Mouse (Mus musculus) spleen, adult 12 weeks (tissue): ENCODE measurements around the gene Fbxo42.

ENCODE experiments used
- DNase-seq: peaks from one replicate; pipeline ENCODE4 v3.0.0; 2022; ENCODE audit warnings: low spot score

Gene Fbxo42

GRCm38 (mm10) chr4:141147112-141148008, at the start of gene Fbxo42:
Fbxo42 (plus strand) TSS chr4:141147913.
- peak; percentile 95 for DNase-seq

- no peak for DNase-seq
These were observed 48.8 kb upstream of the Fbxo42 start for GRCm38 (mm10) chr4:141098935-141099334.

GRCm38 (mm10) chr4:141099956-141100355, 47.8 kb upstream of the Fbxo42 start:
- no peak for DNase-seq

- no peak for DNase-seq
These were observed 46.4 kb upstream of the Fbxo42 start for GRCm38 (mm10) chr4:141101291-141101690.

- DNase-seq = peak; percentile 32
These were observed 45.9 kb upstream of the Fbxo42 start for GRCm38 (mm10) chr4:141101855-141102254.

- no peak for DNase-seq
These were observed 41.1 kb upstream of the Fbxo42 start for GRCm38 (mm10) chr4:141106526-141107183.

GRCm38 (mm10) chr4:141108196-141108732, 39.4 kb upstream of the Fbxo42 start:
- no peak for DNase-seq

- no peak for DNase-seq
These were observed 33.9 kb upstream of the Fbxo42 start for GRCm38 (mm10) chr4:141113831-141114230.

GRCm38 (mm10) chr4:141114521-141114981, 33.2 kb upstream of the Fbxo42 start:
- DNase-seq = no peak

- no peak for DNase-seq
These were observed 32.3 kb upstream of the Fbxo42 start for GRCm38 (mm10) chr4:141115398-141115797.

- DNase-seq = no peak
These were observed 29.0 kb upstream of the Fbxo42 start for GRCm38 (mm10) chr4:141118691-141119090.

- DNase-seq = no peak
These were observed 27.0 kb upstream of the Fbxo42 start for GRCm38 (mm10) chr4:141120700-141121099.

GRCm38 (mm10) chr4:141122663-141123062, 25.1 kb upstream of the Fbxo42 start:
- no peak for DNase-seq

- DNase-seq = no peak
These were observed 24.6 kb upstream of the Fbxo42 start for GRCm38 (mm10) chr4:141123065-141123464.

- DNase-seq = no peak
These were observed 18.5 kb upstream of the Fbxo42 start for GRCm38 (mm10) chr4:141129190-141129710.

GRCm38 (mm10) chr4:141130704-141131342, 16.9 kb upstream of the Fbxo42 start:
- no peak for DNase-seq

GRCm38 (mm10) chr4:141131531-141132061, 16.1 kb upstream of the Fbxo42 start:
- DNase-seq = no peak

GRCm38 (mm10) chr4:141132191-141132590, 15.5 kb upstream of the Fbxo42 start:
- DNase-seq = no peak

- no peak for DNase-seq
These were observed 14.5 kb upstream of the Fbxo42 start for GRCm38 (mm10) chr4:141133227-141133626.

GRCm38 (mm10) chr4:141134031-141134441, 13.7 kb upstream of the Fbxo42 start:
- no peak for DNase-seq

- no peak for DNase-seq
These were observed 12.8 kb upstream of the Fbxo42 start for GRCm38 (mm10) chr4:141134751-141135530.
